Mouse (Mus musculus) lung, postnatal 0 days (tissue): ENCODE results near the gene Susd2.

ENCODE experiments used
- CTCF ChIP-seq: IDR thresholded peaks from 2 replicates; pipeline ENCODE4 v1.5.1; 2016; ENCODE audit warnings: antibody characterized with exemption, mild to moderate bottlenecking
- EP300 ChIP-seq: IDR thresholded peaks from 2 replicates; pipeline ENCODE4 v1.6.1; 2016; ENCODE audit warnings: antibody characterized with exemption, mild to moderate bottlenecking, control low read depth

GRCm38 (mm10) chr10:75657772-75658171 lies 14.0 kb upstream of the Susd2 start:
- TF ChIP-seq CTCF, result no peak
- no peak for TF ChIP-seq EP300
